Mouse (Mus musculus) splenic B cell, adult 2 months (primary cell): Measurements from ENCODE around the gene Phc2.

ENCODE experiments used
- DNase-seq: peaks from one replicate; pipeline ENCODE4 v3.0.0-alpha.2; 2011; ENCODE audit warnings: low read depth, low spot score
- H3K27me3 ChIP-seq: 2 replicates; pipeline ENCODE4 v1.6.1; 2012; ENCODE audit warnings: mild to moderate bottlenecking, low read length, moderate library complexity, mixed read lengths; ENCODE audit not compliant: control insufficient read depth, poor library complexity, insufficient read depth, severe bottlenecking
- H3K36me3 ChIP-seq: 2 replicates; pipeline ENCODE4 v1.6.1; 2012; ENCODE audit warnings: mild to moderate bottlenecking, low read length, moderate library complexity, mixed read lengths; ENCODE audit not compliant: control insufficient read depth, poor library complexity, insufficient read depth, severe bottlenecking

The Phc2 gene

DNA sequence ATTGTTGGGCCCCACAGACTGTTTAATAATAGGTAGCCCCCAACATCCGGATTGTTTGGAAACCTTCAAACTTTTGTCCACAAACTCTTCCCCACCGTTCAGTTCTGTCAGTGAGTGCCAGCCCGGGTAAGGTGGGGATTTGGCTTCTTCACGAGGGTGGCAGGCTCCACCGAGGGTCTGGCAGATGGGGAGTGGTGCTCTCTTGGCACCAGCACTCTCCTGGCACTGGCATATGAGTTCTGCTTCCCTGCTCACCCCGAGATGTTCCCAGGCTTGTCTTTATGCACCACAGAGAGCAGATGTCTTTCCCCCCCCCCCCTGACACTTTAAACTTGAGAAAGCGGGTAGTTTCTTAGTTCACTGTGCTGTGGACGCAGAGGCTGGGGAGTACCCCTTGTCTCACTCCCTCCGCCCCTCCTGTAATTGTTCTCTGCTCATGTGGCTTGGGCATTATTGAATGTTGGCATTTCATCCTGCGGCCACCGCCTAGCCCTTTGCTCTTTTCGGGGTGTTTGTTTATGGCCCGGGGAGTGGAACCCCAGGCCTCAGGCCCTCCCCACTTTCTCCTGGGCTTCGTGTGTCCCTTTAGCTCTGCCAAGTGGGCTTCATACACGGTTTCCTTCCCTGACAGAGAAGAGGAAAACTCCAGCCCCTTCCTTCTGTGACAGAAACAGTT, 74.7 kb downstream of the Phc2 start:
- no peak for DNase-seq
- H3K36me3 ChIP-seq, result peaks cover 3% of the 10 kb centered on the region; the same call in 1 of the 2 replicates
- no peaks in the 10 kb centered on the region for H3K27me3 ChIP-seq

DNA sequence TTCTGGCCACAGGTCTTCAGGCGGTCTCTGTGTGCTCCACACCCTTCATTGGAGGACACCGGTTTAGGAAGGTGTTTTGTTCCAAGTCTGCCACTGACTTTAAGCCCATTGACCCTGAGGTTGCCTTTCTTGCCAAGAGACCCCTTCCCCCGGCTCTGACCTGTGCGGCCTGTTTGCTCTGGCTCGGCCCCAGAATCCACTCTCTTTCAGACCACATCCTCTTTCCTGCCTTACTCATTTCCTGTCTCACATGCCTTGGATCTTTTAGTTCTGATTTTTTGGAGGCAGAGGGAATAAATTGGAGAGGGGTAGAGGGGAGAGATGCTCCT, 75.2 kb downstream of the Phc2 start:
- H3K27me3 ChIP-seq, result no peaks in the 10 kb centered on the region
- peaks cover 3% of the 10 kb centered on the region; the same call in 1 of the 2 replicates for H3K36me3 ChIP-seq
- no peak for DNase-seq

- Histone ChIP-seq H3K27me3 (no peaks in the 10 kb centered on the region), H3K36me3 (peaks cover 3% of the 10 kb centered on the region; the same call in 1 of the 2 replicates)
- DNase-seq, result no peak
These were observed 75.8 kb downstream of the Phc2 start for GRCm38 (mm10) chr4:128730271-128730670.

DNA sequence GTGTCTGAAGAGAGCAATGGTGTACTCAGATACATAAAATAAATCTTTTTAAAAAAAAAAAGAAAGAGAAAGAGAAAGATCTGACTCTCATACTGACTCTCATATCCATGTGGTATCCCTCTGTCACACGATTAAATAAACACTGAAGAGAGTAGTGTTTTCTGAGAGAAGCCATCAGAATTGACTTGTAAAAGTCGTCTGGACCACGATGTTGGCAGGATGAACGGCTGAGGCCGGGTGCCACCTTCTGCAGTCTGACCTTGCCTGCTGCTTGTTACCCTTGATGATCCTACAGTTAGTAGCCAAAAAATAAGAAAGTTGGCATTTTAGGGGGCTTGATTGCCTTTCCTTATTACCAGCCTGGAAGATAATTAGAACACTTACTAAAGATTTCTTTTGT, 78.3 kb downstream of the Phc2 start:
- Histone ChIP-seq H3K36me3 (peaks cover 3% of the 10 kb centered on the region; the same call in 1 of the 2 replicates), H3K27me3 (no peaks in the 10 kb centered on the region)
- DNase-seq, result no peak

DNA sequence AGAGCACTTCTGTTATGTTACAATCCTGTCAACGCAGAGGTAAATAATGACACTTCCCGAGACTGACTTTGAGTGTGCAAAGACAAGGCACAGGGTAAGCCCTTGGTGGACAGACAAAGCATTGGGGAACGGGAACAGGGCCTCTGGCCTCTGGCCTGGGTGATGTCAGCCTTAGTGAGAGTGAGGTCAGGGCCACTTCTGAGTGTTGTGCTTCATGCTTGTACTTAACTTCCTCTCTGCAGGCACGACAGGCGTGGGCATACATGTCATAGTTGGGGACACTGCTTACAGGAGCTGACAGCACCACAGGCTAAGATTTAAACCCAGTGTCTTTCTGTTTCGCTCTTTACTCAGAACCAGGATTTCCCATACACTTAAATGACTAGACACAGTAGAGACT, 79.0 kb downstream of the Phc2 start:
- peaks cover 3% of the 10 kb centered on the region; the same call in 1 of the 2 replicates for H3K36me3 ChIP-seq
- no peaks in the 10 kb centered on the region for H3K27me3 ChIP-seq
- DNase-seq, result peak; percentile 84

- DNase-seq, result no peak
- Histone ChIP-seq H3K36me3 (peaks cover 3% of the 10 kb centered on the region; the same call in 1 of the 2 replicates), H3K27me3 (no peaks in the 10 kb centered on the region)
These were observed 79.7 kb downstream of the Phc2 start for GRCm38 (mm10) chr4:128734217-128734616.

GRCm38 (mm10) chr4:128734721-128735671, 80.5 kb downstream of the Phc2 start:
- peak; percentile 96 for DNase-seq
- Histone ChIP-seq H3K36me3 (peaks cover 2% of the 10 kb centered on the region; the same call in 1 of the 2 replicates), H3K27me3 (no peaks in the 10 kb centered on the region)

DNA sequence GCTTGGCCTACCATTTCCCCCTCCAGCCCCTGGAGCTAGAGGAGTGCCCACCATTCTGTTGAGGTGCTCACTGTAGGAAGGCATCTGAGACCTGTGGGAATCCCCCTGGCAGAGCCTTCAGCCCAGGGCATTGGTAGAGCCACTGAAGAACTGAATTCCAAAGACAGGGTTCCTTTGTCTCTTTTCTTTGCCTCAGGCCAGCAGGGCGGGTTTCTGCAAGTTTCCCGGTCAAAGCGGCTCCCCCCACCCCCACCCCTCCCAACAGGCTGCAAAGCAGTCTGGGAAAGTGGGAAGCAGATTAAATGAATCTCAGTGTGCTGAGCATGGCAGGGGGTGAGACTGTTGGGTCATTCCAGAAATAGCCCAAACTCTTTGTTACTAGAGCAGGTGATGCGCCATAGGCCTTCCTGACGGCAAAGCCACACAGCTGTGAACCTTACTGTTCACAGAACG, 82.7 kb downstream of the Phc2 start:
- no peak for DNase-seq
- H3K36me3 ChIP-seq, result no peaks in the 10 kb centered on the region
- H3K27me3 ChIP-seq, result no peaks in the 10 kb centered on the region

DNA sequence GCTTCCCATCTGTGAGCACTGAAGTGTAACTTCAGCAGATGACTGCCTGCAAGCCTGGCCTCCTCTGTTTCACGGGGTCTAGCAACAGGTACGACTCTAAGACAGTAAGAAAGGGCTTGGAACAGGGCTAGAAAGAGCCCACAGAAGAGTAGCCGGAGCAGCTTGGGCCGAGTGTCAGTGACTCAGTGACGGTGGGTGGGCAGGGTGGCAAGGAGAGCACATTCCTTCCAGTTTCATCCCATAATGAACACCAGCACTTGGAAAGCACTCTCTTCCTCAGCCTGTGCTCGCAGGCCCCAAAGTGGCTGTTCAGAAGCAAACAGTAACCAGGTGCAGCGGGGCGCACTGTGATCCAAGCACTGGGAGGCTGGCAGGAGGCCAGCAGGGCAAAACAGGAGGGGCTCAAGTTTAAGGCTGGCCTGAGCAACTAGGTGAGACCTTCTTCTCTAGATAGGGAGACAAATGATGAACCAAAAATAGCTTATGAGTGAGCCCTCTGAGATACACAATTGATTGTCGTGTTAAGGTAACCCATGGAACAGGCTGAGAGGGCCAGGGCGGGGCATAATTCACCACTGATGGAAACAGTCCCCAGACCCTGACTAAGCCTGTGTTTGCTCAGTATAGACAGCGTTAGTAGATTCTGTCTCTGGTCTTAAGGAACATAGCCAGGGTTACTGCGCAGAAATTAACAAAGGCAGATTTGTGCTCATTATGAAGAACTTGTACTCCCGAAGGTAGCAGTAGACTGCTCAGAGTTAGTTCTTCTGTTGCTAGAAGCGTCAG, 83.5 kb downstream of the Phc2 start:
- no peaks in the 10 kb centered on the region for H3K36me3 ChIP-seq
- no peak for DNase-seq
- no peaks in the 10 kb centered on the region for H3K27me3 ChIP-seq

- peaks cover 3% of the 10 kb centered on the region; the same call in 1 of the 2 replicates for H3K36me3 ChIP-seq
- DNase-seq, result peak; percentile 48
- H3K27me3 ChIP-seq, result no peaks in the 10 kb centered on the region
These were observed 86.4 kb downstream of the Phc2 start for GRCm38 (mm10) chr4:128740878-128741277.

DNA sequence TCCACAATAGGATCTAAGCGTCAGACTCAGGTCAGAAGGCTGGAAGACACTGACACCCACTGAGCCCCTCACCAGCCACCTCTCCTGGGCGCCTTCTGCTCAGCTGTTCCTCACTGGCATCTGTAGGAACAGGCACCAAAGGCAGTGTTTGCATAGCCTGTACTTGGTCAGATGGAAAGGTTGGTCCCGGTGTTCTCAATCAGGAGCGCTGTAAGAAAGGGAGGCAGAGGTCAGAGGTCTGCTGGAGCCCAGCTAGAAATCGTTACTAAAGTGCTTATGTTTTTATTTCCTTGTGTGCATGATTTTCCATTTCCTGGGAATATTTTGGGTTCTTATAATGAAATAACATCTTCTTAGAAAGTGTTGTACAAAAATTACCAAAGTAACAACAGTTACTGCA, 87.4 kb downstream of the Phc2 start:
- DNase-seq, result no peak
- Histone ChIP-seq H3K27me3 (no peaks in the 10 kb centered on the region), H3K36me3 (peaks cover 10% of the 10 kb centered on the region; the same call in 1 of the 2 replicates)

DNA sequence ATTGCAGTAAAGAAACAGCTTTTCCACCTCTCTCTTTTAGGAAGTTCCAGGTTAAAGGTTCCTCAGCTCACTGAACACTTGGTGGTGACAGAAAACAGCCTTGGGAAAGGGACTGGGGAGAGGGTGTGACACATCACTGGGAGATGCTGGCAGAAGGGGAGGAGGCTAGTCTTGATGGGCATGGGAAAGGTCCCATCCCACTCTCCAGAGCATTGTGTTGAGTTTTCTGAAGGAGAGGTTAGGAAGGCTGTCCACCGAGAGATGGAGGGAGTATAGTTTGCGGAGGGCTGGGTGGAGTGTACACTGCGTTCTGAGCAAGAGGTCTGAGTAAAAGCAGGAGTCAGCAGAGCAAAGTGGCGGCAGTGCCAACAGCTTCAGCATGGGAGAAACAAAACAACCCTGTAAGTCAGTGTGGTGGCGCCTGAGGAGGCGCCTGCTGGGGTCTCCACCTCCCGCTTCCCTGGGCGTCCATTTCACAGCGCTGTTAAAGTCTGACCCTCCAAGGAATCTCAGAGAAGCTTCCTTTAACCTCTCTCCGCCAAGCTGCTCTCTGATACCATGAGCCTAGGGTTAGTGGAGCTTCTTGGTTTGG, 88.0 kb downstream of the Phc2 start:
- DNase-seq, result no peak
- Histone ChIP-seq H3K36me3 (peaks cover 13% of the 10 kb centered on the region; the same call in 1 of the 2 replicates), H3K27me3 (no peaks in the 10 kb centered on the region)

GRCm38 (mm10) chr4:128743031-128743626, 88.6 kb downstream of the Phc2 start:
- DNase-seq, result no peak
- Histone ChIP-seq H3K36me3 (peaks cover 14% of the 10 kb centered on the region), H3K27me3 (no peaks in the 10 kb centered on the region)

DNA sequence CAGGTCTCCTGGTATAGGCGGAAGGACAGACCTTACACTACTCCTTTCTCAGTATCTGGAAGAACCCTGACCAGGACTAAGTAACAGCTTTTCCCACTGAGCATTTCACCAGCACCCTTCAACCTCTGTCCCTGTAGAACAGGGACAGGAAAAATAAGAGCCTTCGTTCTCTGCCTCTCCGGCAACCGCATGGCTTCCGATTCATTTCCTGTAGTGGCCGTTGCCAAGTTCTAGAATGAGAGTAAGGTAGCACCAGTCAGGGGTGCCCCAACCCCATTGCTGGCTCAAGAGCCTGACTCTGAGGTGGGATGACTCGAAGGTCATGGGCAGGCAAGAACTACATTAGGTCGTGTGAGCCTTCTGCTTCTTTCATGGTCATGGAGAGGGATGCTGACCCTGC, 90.7 kb downstream of the Phc2 start:
- DNase-seq, result no peak
- peaks cover 19% of the 10 kb centered on the region for H3K36me3 ChIP-seq

More for the DNA sequence above, 90.7 kb downstream of the Phc2 start:
- H3K27me3 ChIP-seq, result no peaks in the 10 kb centered on the region
